Mouse (Mus musculus) MEL (cell line): ENCODE results near the gene Nhsl2. TPM values are rescaled to one million over a fixed set of nuclear protein-coding genes. Genes with fewer than 3 reads are reported as not detected.

ENCODE experiments used
- DNase-seq: peaks from one replicate; pipeline ENCODE4 v3.0.0; 2011; ENCODE audit warnings: low read depth, low spot score
- H3K27ac ChIP-seq: 2 replicates; pipeline ENCODE4 v1.5.1; 2012; ENCODE audit warnings: low read depth, mild to moderate bottlenecking, control low read depth, low read length, moderate library complexity; ENCODE audit not compliant: control insufficient read depth
- H3K27me3 ChIP-seq, 2 experiments: fragments of 150-350 bp in 1 of 2; sonication (generic) in 1 of 2; 2 replicates each; pipeline ENCODE4 v1.6.1; 2012; ENCODE audit warnings: low read length in 2 of 2, mild to moderate bottlenecking in 2 of 2, improper control_type of control experiment in 1 of 2, moderate library complexity in 1 of 2; ENCODE audit not compliant: insufficient read depth in 2 of 2, control insufficient read depth in 1 of 2
- H3K36me3 ChIP-seq, 2 experiments: 2 replicates each; pipeline ENCODE4 v1.6.1; 2012 to 2014; ENCODE audit warnings: low read length in 2 of 2, improper control_type of control experiment in 1 of 2, inconsistent platforms in 1 of 2, mild to moderate bottlenecking in 1 of 2; ENCODE audit not compliant: insufficient read depth in 2 of 2, control insufficient read depth in 1 of 2
- H3K4me1 ChIP-seq, 2 experiments: fragments of 150-350 bp in 1 of 2; sonication (generic) in 1 of 2; 2 replicates each; pipeline ENCODE4 v1.6.1; 2012; ENCODE audit warnings: low read length in 2 of 2, improper control_type of control experiment in 1 of 2, mild to moderate bottlenecking in 1 of 2; ENCODE audit not compliant: insufficient read depth in 2 of 2, control insufficient read depth in 1 of 2
- H3K4me3 ChIP-seq, 2 experiments: fragments of 150-350 bp in 1 of 2; sonication (generic) in 1 of 2; 2 replicates each; pipeline ENCODE4 v1.5.1; 2012; ENCODE audit warnings: low read depth in 2 of 2, low read length in 2 of 2, mild to moderate bottlenecking in 2 of 2, moderate library complexity in 2 of 2, control low read depth in 1 of 2, improper control_type of control experiment in 1 of 2; ENCODE audit not compliant: control insufficient read depth in 1 of 2, insufficient read depth in 1 of 2
- H3K79me2 ChIP-seq: 2 replicates; pipeline ENCODE4 v1.6.1; 2012; ENCODE audit warnings: mild to moderate bottlenecking, low read length, moderate library complexity; ENCODE audit not compliant: control insufficient read depth, poor library complexity, insufficient read depth
- H3K9ac ChIP-seq: 2 replicates; pipeline ENCODE4 v1.6.1; 2012; ENCODE audit warnings: low read depth, mild to moderate bottlenecking, control low read depth, low read length, moderate library complexity; ENCODE audit not compliant: control insufficient read depth, poor library complexity, severe bottlenecking
- H3K9me3 ChIP-seq: fragments of 150-350 bp; sonication (generic); replicated peaks from 2 replicates; pipeline ENCODE4 v1.6.1; 2012; ENCODE audit warnings: mild to moderate bottlenecking, low read length, improper control_type of control experiment, moderate library complexity; ENCODE audit not compliant: insufficient read depth
- CTCF ChIP-seq, 3 experiments: IDR thresholded peaks in 2 of 3; conservative IDR thresholded peaks in 1 of 3; 2 replicates each; pipeline ENCODE4 v1.5.1; 2011 to 2012; ENCODE audit warnings: low read length in 3 of 3, low read depth in 2 of 3, mild to moderate bottlenecking in 2 of 3, improper control_type of control experiment in 1 of 3, inconsistent platforms in 1 of 3, mixed read lengths in 1 of 3, moderate library complexity in 1 of 3; ENCODE audit not compliant: control insufficient read depth in 1 of 3, insufficient read depth in 1 of 3, poor library complexity in 1 of 3, severe bottlenecking in 1 of 3
- ELF1 ChIP-seq: IDR thresholded peaks from 2 replicates; pipeline ENCODE4 v1.6.1; 2014; ENCODE audit warnings: low read depth, mild to moderate bottlenecking, inconsistent platforms, low read length, improper control_type of control experiment, moderate library complexity
- GATA1 ChIP-seq: IDR thresholded peaks from 2 replicates; pipeline ENCODE4 v1.6.1; 2011; ENCODE audit warnings: low read depth, low read length, improper control_type of control experiment
- KAT2A ChIP-seq: conservative IDR thresholded peaks from 2 replicates; pipeline ENCODE4 v1.6.1; 2012; ENCODE audit warnings: low read depth, low read length, improper control_type of control experiment, inconsistent platforms
- MAZ ChIP-seq: IDR thresholded peaks from 2 replicates; pipeline ENCODE4 v1.6.1; 2012; ENCODE audit warnings: low read depth, mild to moderate bottlenecking, inconsistent platforms, low read length, improper control_type of control experiment
- MEF2A ChIP-seq: IDR thresholded peaks from 2 replicates; pipeline ENCODE4 v1.6.1; 2014; ENCODE audit warnings: low read depth, mild to moderate bottlenecking, inconsistent platforms, low read length, improper control_type of control experiment; ENCODE audit not compliant: poor library complexity, insufficient replicate concordance, severe bottlenecking; ENCODE audit errors: extremely low read depth
- MYC ChIP-seq: IDR thresholded peaks from 2 replicates; pipeline ENCODE4 v1.6.1; 2011; ENCODE audit warnings: low read depth, mild to moderate bottlenecking, low read length, improper control_type of control experiment, moderate library complexity
- NELFE ChIP-seq: IDR thresholded peaks from 2 replicates; pipeline ENCODE4 v1.6.1; 2011; ENCODE audit warnings: low read depth, low read length, improper control_type of control experiment
- NRF1 ChIP-seq: IDR thresholded peaks from 2 replicates; pipeline ENCODE4 v1.6.1; 2014; ENCODE audit warnings: low read depth, mild to moderate bottlenecking, inconsistent platforms, low read length, improper control_type of control experiment, moderate library complexity; ENCODE audit not compliant: poor library complexity, insufficient read depth, severe bottlenecking
- POLR2AphosphoS2 ChIP-seq: IDR thresholded peaks from 2 replicates; pipeline ENCODE4 v1.6.1; 2011; ENCODE audit warnings: low read length, improper control_type of control experiment
- RAD21 ChIP-seq: IDR thresholded peaks from 2 replicates; pipeline ENCODE4 v1.6.1; 2011; ENCODE audit warnings: mild to moderate bottlenecking, low read depth, low read length, improper control_type of control experiment
- RCOR1 ChIP-seq: IDR thresholded peaks from 2 replicates; pipeline ENCODE4 v1.6.1; 2012; ENCODE audit warnings: low read depth, mild to moderate bottlenecking, inconsistent platforms, low read length, improper control_type of control experiment
- SMC3 ChIP-seq: IDR thresholded peaks from 2 replicates; pipeline ENCODE4 v1.6.1; 2011; ENCODE audit warnings: low read depth, low read length, improper control_type of control experiment
- TAL1 ChIP-seq: IDR thresholded peaks from 2 replicates; pipeline ENCODE4 v1.6.1; 2012; ENCODE audit warnings: mild to moderate bottlenecking, inconsistent platforms, low read length, moderate library complexity, mixed read lengths
- UBTF ChIP-seq: IDR thresholded peaks from 2 replicates; pipeline ENCODE4 v1.6.1; 2012; ENCODE audit warnings: low read depth, mild to moderate bottlenecking, inconsistent platforms, low read length, improper control_type of control experiment, moderate library complexity, borderline replicate concordance; ENCODE audit not compliant: insufficient read depth
- USF2 ChIP-seq, 2 experiments: IDR thresholded peaks; 2 replicates each; pipeline ENCODE4 v1.6.1; 2011 to 2012; ENCODE audit warnings: improper control_type of control experiment in 2 of 2, low read length in 2 of 2, borderline replicate concordance in 1 of 2, inconsistent platforms in 1 of 2, low read depth in 1 of 2, mild to moderate bottlenecking in 1 of 2; ENCODE audit not compliant: insufficient read depth in 1 of 2
- ZC3H11A ChIP-seq: IDR thresholded peaks from 2 replicates; pipeline ENCODE4 v1.6.1; 2012; ENCODE audit warnings: low read depth, mild to moderate bottlenecking, inconsistent platforms, low read length, improper control_type of control experiment
- polyA plus RNA-seq, 2 experiments: library from polyadenylated mRNA; stranded (reverse) in 1 of 2; unstranded in 1 of 2; fragments of >175 nt in 1 of 2; fragments of >200 nt in 1 of 2; gene quantifications; 2 replicates each; pipeline versions ENCODE4 v1.2.1 to v1.2.4; 2012; ENCODE audit warnings: low replicate concordance in 2 of 2, low read depth in 1 of 2; ENCODE audit not compliant: insufficient read length in 2 of 2, insufficient read depth in 1 of 2, missing spikeins in 1 of 2
- total RNA-seq: library from RNA; depleted of rRNA; stranded (reverse); fragments of 300-350 nt; gene quantifications from 2 replicates; pipeline ENCODE4 v1.2.3, GENCODE M21; 2012

Gene Nhsl2
- total and polyA plus RNA-seq, 3 experiments = 0.01 to 0.23 TPM; not detected in 1

DNA sequence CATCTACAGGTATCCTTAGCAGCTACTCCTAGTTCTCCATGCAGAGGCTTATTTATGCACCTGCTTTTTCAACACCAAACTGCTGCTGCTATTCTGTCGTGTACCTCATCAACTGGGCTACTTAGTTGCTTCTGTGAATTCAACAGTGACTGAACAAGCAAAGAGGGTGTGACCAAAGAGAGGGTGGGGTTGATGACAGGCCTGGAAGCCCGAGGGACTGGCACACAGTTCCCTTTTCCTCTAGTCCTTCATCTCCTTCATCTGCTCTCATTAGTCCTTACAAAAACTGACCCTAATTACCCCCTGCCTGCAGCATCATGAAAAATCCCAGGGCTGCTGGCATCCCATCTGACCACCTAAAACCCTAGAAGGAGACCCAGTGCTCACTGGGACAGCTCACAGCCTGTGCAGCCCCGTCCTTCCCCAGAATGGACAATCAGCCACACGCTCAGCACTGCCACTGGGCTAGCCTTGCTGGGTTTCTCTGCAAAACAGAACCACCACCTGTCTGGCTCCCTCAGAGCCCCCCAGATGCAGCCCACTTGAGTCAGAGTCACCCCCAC lies 216.1 kb downstream of the Nhsl2 start:
- peak; percentile 36 for DNase-seq
- Histone ChIP-seq H3K9ac (no peak overlapping the region), H3K4me1 (peaks cover 0 to 7% of the 10 kb centered on the region in 2 experiments; a peak in 2 of 4 replicates), H3K27me3 (no peaks in the 10 kb centered on the region; a peak in 1 of 4 replicates), H3K9me3 (no peaks in the 10 kb centered on the region), H3K27ac (no peak overlapping the region), H3K36me3 (peaks cover 0 to 3% of the 10 kb centered on the region in 2 experiments; a peak in 2 of 4 replicates)
- TF ChIP-seq RCOR1 = no peak
- TF ChIP-seq GATA1 = no peak
- TF ChIP-seq MYC = no peak
- TF ChIP-seq TAL1 = no peak
- no peak for TF ChIP-seq UBTF
- no peak for TF ChIP-seq ELF1
- TF ChIP-seq KAT2A = no peak
- TF ChIP-seq NELFE = no peak
- TF ChIP-seq NRF1 = no peak
- no peak for TF ChIP-seq MEF2A
- TF ChIP-seq POLR2AphosphoS2 = no peak
- no peak for TF ChIP-seq CTCF (IDR thresholded peaks at IDR 0.05 in 2 of 3, conservative IDR thresholded peaks at IDR 0.05 in 1 of 3; ENCODE audit: control insufficient read depth in 1 of 3, insufficient read depth in 1 of 3, low read depth in 2 of 3, low read length in 3 of 3, poor library complexity in 1 of 3, severe bottlenecking in 1 of 3)
- TF ChIP-seq, all 39 proteins: peak for 0
- Histone ChIP-seq H3K79me2 (no peaks in the 10 kb centered on the region), H3K4me3 (no peak overlapping the region)

DNA sequence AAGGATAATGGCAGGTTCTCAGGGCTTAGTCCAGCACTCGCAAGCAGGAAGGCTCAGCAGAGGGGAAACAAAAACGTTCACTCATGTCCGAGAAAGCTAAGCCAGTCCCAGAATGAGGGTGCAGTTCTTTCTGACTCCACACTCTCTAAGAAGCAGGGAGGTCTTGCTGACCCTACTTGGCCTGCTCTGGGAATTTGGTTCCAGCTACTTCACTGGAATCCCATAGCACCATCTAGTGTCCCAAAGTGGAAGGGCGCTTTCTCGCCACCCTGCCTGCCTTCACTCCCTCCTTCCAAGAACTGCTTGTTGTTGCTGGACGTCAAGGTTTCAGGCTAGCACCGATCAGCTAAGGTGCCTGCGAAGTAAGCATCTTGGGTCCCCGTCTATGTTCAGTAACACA lies 216.9 kb downstream of the Nhsl2 start:
- TF ChIP-seq RAD21 = peak; percentile 78
- peak; percentile 54 for TF ChIP-seq ZC3H11A
- TF ChIP-seq SMC3 = peak; percentile 72
- no peak for TF ChIP-seq RCOR1
- peak; percentile 65 to 80 (median 78) for TF ChIP-seq CTCF (IDR thresholded peaks at IDR 0.05 in 2 of 3, conservative IDR thresholded peaks at IDR 0.05 in 1 of 3; ENCODE audit: control insufficient read depth in 1 of 3, insufficient read depth in 1 of 3, low read depth in 2 of 3, low read length in 3 of 3, poor library complexity in 1 of 3, severe bottlenecking in 1 of 3)
- no peak for TF ChIP-seq MAZ
- no peak for TF ChIP-seq USF2 (IDR thresholded peaks at IDR 0.05; ENCODE audit: borderline replicate concordance in 1 of 2, insufficient read depth in 1 of 2, low read depth in 1 of 2, low read length in 2 of 2)
- Histone ChIP-seq H3K27me3 (peaks cover 0 to 3% of the 10 kb centered on the region in 2 experiments; a peak in 1 of 4 replicates), H3K27ac (no peak overlapping the region), H3K9ac (no peak overlapping the region), H3K4me3 (no peak overlapping the region), H3K79me2 (no peaks in the 10 kb centered on the region), H3K4me1 (peaks cover 0 to 4% of the 10 kb centered on the region in 2 experiments; a peak in 1 of 4 replicates), H3K9me3 (no peaks in the 10 kb centered on the region), H3K36me3 (no peaks in the 10 kb centered on the region; a peak in 1 of 4 replicates)
- DNase-seq = peak; percentile 58
